Mouse (Mus musculus) A20 (cell line): ENCODE measurements around the gene Maml3.
A peak's percentile ranks its signal among the peaks of the same experiment; 100 is the strongest.

ENCODE experiments used
- DNase-seq: peaks from one replicate; pipeline ENCODE4 v3.0.0-alpha.2; 2011; ENCODE audit warnings: low read depth, low spot score

Maml3 gene

GRCm38 (mm10) chr3:51708746-51709411 is 396.0 kb downstream of the Maml3 start:
- peak; percentile 72 for DNase-seq

GRCm38 (mm10) chr3:51708375-51708745 is 396.5 kb downstream of the Maml3 start:
- no peak for DNase-seq

DNA sequence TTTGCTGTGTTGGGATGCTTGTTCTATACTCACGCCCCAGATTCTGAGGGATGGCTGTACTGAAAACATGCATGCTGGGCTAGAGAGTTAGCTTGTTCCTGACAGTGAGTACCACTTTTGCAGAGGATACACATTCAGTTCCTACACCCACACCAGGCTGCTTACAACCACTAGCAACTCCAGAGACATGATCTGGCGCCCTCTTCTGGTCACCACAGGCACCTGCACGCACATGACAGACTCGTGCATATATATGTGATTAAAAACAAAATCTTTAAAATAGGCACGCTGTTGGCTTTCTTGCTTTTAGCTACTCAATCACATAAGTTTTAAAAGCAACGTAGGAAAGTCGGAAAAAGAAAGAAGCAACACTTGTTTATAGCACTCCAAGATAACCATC is 399.7 kb downstream of the Maml3 start:
- DNase-seq, result peak; percentile 60

GRCm38 (mm10) chr3:51703478-51703877 is 401.4 kb downstream of the Maml3 start:
- DNase-seq, result no peak

- no peak for DNase-seq
Measured at GRCm38 (mm10) chr3:51702701-51703286, 402.1 kb downstream of the Maml3 start.

DNA sequence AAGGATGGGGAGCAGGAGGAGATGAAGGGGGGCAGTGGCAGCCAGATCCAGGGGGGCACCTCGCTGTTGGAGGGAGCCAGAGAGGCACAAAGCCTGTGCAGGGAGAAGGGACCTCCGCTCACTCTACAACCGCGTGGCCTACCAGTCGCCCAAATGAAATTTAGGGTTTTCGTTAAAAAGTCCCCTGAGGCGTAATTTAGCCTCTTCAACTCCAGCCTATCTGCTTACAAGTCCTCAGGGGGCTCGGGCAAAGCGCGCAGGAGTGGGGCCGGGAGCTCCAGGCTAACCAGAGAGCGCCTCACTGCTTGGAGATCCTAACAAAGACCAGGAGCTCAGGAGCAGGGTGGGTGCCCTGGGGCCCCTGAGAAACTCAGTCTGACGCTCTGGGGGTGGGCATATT is 402.9 kb downstream of the Maml3 start:
- DNase-seq, result no peak

- peak; percentile 7 for DNase-seq
Measured at GRCm38 (mm10) chr3:51701281-51701751, 403.6 kb downstream of the Maml3 start.

- no peak for DNase-seq
Measured at GRCm38 (mm10) chr3:51700731-51701280, 404.1 kb downstream of the Maml3 start.

- DNase-seq, result no peak
Measured at GRCm38 (mm10) chr3:51700123-51700522, 404.8 kb downstream of the Maml3 start.

DNA sequence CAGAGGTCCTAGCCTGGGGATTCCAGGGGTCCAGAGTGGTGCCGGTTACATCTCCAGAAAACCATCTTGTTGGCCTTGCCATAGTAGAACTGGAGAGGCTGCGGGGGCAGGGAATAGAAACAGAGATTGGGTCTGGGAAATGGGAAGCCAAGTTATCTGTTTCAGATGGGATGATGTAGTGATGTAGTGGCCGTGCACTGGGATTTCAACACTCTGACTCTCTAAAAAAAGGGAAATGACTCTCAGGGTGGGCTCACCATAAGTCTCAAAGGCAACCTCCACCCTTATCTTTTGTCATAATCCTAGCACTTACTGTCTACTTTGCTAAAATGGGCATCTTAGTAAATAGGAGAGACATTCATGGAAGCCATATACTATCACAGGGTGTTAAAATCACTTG is 406.9 kb downstream of the Maml3 start:
- no peak for DNase-seq

DNA sequence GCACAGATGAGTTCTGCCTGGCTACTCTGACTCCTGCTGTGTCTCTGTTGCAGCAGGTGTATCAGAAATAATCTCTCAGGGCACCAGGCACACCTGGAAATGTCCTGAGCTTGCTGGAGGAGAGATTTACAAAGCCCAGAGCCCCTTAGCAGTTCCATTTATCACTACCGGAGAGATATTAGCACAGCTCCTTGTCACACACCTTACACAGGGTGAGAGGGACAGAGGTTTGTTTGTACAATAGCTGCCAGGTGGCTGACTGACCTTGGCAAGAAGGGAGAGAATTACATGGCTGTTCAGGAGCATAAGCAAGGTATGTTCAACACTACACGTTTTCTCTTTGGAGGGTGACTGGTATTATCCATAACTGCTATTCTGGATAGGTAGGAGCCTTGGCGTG is 409.2 kb downstream of the Maml3 start:
- no peak for DNase-seq

- no peak for DNase-seq
Measured at GRCm38 (mm10) chr3:51694576-51694975, 410.3 kb downstream of the Maml3 start.

GRCm38 (mm10) chr3:51693196-51693595 is 411.7 kb downstream of the Maml3 start:
- no peak for DNase-seq

DNA sequence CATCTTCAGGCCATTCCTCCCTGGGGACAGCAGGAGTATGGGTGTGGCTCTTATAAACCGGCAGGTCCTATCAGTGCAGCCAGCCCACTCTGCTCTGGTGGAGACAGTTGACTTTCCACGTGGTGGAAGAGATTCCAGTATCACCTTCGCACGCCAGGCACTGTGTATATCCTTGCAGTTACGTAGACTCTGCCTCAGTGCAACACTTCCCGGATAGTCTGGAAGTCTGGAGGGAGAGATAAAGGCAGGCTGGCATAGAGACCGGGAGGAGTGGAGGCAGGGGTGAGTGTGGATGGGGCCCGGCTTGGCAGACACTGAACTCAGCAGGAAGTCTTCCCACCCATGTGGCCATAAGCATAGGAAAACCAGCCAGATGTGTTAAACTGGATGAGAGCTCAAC is 416.2 kb downstream of the Maml3 start:
- no peak for DNase-seq

DNA sequence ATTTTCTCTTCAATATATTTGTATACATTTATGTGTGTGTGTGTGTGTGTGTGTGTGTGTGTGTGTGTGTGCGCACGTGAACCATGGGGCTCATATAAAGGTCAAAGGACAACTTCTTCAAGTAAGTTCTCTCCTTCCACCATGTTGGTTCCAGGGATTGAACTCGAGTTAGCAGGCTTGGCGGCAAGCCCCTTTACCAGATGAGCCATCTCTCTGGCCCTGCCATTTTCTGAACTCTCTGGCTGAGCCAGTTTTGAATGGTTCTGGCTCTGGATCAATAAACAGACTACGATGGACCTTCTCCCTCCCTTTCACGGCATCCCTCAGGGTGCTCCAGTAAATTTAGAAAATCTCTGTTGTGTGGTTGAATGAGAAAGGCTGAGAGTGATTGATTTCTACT is 418.1 kb downstream of the Maml3 start:
- DNase-seq, result no peak

DNA sequence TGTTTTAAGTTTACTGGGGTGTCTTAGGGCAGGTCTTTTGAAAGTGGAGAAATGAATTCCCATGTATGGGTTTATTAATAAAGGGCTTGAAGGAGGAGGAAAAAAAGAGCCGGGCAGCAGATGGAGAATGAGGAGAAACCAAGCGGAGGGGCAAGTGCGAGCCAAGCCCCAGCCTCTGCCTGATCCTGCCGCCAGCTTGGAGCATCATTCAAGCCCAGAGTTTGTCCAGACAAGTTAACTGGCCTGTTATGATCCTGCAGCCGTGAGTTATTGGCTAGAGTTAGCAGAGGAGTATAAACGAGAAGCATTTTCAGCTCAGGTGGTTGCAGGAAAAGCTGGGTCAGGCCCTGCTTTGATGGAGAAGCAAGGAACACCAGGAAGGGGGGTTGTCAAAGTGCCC is 418.6 kb downstream of the Maml3 start:
- DNase-seq, result no peak

- DNase-seq, result no peak
Measured at GRCm38 (mm10) chr3:51685539-51685938, 419.3 kb downstream of the Maml3 start.

DNA sequence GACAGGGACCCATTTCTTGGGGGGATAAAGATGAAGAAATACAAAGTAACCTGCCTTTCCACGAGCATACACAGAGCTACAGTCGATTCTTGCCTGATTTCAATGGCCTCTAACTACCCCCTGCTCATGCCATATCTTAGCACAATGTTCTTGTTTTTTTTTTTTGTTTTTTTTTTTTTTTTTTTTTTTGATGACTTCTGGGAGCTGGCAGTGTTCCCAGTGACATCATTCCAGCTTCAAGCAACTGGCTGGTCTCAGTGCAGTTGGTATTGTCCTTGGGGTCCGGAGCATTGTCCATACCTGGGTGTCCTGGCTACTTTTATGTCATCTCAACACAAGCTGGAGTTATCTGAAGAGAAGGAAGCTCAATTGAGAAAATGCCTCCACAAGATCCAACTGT is 429.9 kb downstream of the Maml3 start:
- DNase-seq, result no peak

DNA sequence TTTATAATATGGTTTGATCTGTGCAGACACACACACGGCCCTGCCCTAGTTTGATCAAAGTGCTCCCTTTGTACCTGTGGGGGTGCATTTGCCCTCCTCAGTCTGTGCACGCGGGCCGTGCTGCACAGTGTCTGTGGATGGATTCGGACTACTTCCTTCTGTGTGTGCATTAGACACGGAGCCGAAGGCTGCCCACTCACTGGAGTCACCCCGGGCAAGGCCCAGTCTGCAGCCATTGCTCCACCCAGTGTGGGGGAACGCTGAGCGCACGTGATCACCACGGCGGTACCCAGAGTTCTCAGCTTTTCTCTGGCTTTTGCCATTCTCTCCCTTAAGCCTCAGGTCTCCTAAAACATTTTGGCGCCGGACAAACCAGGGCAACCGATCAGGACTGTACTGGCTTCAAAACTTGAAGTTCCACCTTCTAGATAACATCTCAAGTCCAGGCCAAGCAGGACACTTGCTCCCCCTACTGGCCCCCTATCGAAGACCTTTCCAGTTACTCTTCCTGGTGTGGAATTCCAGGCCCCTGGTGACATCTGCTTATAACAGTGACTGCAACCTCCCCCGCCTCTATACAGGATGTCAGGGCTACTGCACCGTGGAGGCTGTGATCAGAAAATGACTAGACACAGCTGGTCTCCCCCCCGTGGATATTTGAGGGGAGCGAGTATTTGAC is 431.3 kb downstream of the Maml3 start:
- peak; percentile 60 for DNase-seq

DNA sequence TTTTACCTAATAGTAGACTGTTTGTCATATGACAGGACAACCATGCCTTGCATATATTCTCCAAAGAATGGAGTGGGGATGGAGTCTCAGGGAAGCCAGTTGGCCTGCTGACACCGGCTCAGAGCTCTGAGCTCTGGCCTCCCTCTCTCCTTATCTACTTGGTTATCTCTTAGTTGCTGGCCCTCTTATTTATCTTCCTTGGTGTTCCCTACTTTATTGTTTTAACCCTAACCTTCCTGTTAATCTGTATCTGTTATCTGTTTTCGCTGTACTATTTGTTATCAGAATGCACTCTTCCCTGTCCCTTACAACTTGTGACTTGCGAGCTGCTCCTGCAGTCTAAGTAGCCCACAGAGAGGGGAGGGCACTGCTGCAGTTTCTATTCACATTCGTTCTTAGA is 432.2 kb downstream of the Maml3 start:
- no peak for DNase-seq

GRCm38 (mm10) chr3:51671071-51671469 is 433.8 kb downstream of the Maml3 start:
- DNase-seq, result no peak

DNA sequence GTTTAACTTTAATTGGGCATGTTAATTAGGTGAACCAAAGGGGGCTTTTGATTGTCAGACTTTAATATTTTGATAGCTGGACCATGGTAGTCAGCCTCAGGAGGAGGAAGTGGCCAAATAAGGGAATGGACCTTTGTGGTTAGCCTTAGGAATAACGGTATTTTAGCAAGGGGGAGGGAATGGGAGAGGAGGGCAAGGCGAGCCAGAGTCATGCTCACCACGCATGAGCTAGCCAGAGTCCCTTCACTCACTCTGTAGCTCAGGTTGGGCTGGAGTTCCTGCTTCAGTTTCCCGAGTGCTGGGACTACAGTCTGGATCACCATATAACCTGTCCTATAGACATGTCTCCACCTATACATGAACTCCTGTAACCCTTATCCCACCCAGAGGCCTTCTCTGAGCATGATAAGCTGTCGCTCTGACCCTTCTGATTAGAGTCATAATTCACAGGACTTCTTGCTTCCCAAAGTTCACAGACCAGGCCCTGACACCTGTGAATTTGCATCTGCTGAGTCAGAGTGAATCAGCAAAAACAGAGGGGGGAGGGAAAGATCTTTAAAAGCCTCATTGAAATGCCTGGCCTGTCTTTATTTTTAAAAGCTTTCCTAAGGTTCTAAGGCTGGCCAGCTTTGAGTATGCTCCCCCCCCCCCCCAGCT is 434.3 kb downstream of the Maml3 start:
- DNase-seq, result peak; percentile 89
